Mouse (Mus musculus): Measurements from ENCODE around the gene Adgrl3. TPM values are rescaled to one million over a fixed set of nuclear protein-coding genes. Genes with fewer than 3 reads are reported as not detected.

Gene Adgrl3
- 11.2 and 11.9 TPM in 2 replicates for polyA plus RNA-seq (2016; fragmentation: Nextera tagmentation; extraction: Ambion mirVana)

DNA sequence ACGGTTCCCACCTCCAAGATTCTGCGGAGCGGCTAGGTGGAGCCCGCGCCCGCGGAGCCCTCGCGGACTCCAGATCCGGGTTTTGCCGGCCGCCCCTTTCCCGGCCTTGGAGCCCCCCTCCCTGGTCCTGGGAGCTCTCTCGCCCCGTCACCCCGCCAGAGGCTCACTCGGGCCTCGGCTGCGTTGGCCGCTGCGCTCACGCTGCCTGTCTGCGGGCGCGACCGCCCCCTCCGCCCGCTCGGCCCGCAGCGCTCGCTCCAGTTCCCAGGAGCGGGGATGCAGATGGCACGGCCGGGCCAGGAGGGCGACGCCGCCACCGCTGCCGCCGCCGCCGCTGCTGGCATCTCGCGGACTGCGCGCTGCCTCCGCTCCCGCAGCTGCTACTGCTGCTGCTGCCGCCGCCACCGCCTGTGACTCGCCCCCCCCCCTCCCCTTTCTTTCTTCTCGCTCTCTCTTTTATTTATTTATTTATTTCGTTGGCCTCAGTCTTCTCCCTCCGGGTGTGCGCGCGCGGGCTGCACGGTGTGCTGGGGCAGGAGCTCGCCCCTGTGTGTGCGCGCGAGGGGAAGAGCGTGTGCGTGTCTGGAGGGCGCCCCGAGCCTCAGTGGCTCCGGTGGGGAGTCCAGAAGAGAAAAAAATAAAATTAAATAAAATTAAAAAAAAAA, at the start of gene Adgrl3:
Gene Adgrl3 (plus strand): TSS at position 549 of the 665 bp plus-strand sequence.
- peak; percentile 92 for DNase-seq (ENCODE audit: low spot score)
- Histone ChIP-seq H3K27me3 (replicated peaks; ENCODE audit: low read depth, poor library complexity, severe bottlenecking) (peaks cover 32% of the 10 kb centered on the region), H3K9me3 (no peaks in the 10 kb centered on the region), H3K36me3 (replicated peaks) (no peaks in the 10 kb centered on the region), H3K4me3 (peak within 1 kb of the TSS; percentile 83), H3K4me1 (peaks cover 36% of the 10 kb centered on the region), H3K27ac (replicated peaks) (peak within 1 kb of the TSS; percentile 96)
- WGBS = under 1% methylated on average over 69 of the region's 70 CpGs

DNA sequence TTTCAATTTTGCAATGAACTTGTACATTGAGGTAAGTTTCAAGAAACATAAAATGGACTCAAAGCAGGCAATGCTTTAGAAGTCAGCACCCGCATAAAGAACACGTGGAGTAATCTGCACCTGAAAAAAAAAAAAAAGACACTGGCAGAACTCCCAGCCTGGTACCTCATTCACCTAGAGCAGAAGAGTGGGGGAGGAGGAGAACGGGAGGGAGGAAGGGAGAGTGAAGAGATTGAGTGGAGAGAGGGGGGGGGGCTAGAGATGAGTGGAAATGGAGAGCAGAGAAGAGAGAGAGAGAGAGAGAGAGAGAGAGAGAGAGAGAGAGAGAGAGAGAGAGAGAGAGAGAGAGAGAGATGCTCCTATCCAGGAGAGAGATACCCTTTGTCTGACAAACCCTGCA, 772 bp upstream of the Adgrl3 start:
- H3K4me3 ChIP-seq = peak overlapping the region; percentile 83
- H3K9me3 ChIP-seq = no peaks in the 10 kb centered on the region
- H3K4me1 ChIP-seq = peaks cover 33% of the 10 kb centered on the region
- no peaks in the 10 kb centered on the region for H3K36me3 ChIP-seq (replicated peaks)
- peaks cover 27% of the 10 kb centered on the region for H3K27me3 ChIP-seq (replicated peaks; ENCODE audit: low read depth, poor library complexity, severe bottlenecking)
- WGBS = 3% methylated on average over 3 of the region's 3 CpGs
- DNase-seq (ENCODE audit: low spot score) = no peak
- H3K27ac ChIP-seq (replicated peaks) = peak overlapping the region; percentile 96

DNA sequence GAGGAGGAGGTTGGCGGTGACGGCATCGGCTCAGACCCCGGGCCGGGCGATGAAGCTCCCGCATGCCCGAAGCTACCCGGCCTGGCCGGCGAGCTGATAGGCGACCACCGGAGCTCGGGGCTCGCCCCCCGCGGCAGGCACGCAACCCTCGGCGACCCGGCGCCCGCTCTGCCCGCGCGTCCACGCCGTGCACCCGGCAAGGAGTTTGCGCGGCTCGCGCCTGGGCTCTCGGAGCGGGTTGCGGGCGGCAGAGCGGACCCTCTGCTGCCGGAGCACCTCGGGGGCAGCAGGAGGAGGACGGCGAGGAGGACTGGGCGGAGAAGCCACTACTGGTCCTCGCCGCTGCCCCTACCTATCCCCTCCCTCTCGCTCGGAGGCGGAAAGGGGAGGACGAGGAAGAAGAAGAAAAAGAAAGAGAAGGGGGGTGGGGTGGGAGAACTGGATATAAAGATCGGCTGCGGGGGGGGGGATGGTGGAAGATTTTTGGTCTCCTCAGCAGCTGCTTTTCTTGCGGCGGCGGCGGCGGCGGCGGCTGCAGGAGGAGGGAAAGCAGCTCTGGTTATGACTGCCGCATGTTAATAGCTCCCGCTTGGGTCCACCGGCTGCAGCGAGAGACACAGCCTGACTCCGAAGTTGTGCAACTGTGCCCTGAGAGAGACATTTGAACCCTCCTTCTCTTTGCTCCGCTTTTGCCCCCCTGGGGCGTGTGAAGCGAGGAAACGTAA, 505 bp downstream of the Adgrl3 start:
- Histone ChIP-seq H3K27ac (replicated peaks) (peak overlapping the region; percentile 96), H3K4me1 (peaks cover 36% of the 10 kb centered on the region), H3K36me3 (replicated peaks) (no peaks in the 10 kb centered on the region), H3K4me3 (peak overlapping the region; percentile 83), H3K9me3 (no peaks in the 10 kb centered on the region), H3K27me3 (replicated peaks; ENCODE audit: low read depth, poor library complexity, severe bottlenecking) (peaks cover 38% of the 10 kb centered on the region)
- WGBS = under 1% methylated on average over 66 of the region's 67 CpGs
- DNase-seq (ENCODE audit: low spot score) = peak; percentile 84

DNA sequence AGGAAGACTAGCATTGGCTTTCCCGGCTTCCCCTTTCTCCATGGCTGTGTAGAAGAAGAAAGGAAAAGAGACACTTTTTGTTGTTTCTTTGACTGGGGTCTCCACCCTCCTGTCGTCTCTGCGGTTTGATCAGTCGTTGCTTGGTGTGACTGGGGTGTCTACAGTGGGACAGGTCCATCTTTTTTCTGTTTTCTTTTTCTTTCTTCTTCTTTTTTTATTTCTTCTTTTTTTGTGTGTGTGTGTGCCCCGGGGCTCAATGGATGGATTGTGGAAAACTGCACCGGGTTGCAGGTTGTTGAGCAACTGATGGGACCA, 1.0 kb downstream of the Adgrl3 start:
- Histone ChIP-seq H3K27ac (replicated peaks) (peak overlapping the region; percentile 96), H3K36me3 (replicated peaks) (no peaks in the 10 kb centered on the region), H3K4me3 (peak overlapping the region; percentile 83), H3K27me3 (replicated peaks; ENCODE audit: low read depth, poor library complexity, severe bottlenecking) (peaks cover 43% of the 10 kb centered on the region), H3K4me1 (peaks cover 36% of the 10 kb centered on the region), H3K9me3 (no peaks in the 10 kb centered on the region)
- no peak for DNase-seq (ENCODE audit: low spot score)
- 0% methylated on average over 6 of the region's 6 CpGs for WGBS

DNA sequence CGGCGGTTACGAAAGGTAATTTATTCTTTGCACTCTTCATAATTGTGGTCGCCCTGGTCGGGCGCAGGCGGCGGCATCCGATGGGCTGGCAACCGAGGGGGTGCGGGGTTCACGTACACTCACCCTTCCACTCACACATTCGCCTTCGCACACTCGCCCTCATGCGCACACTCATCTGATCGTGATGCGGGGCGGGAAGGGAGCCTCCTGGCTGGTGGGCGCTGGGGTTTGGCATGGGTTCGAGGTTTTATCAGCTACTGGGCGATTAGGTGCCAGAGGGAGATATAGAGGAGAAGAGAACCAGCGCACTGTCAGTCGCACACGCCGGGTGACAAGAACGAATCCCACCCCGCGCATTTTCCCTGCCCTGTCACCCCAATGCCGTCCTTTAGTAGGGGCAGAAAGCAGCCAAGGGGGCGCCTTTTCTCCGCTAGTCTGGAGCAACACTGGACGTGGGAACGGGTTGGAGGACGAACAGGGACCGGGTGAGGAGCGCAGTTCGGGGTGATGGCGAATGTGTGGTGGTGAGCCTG, 1.5 kb downstream of the Adgrl3 start:
- H3K4me1 ChIP-seq = peaks cover 36% of the 10 kb centered on the region
- H3K27ac ChIP-seq (replicated peaks) = peak overlapping the region; percentile 96
- no peak for DNase-seq (ENCODE audit: low spot score)
- peak overlapping the region; percentile 83 for H3K4me3 ChIP-seq
- no peaks in the 10 kb centered on the region for H3K36me3 ChIP-seq (replicated peaks)
- WGBS = under 1% methylated on average over 39 of the region's 39 CpGs
- no peaks in the 10 kb centered on the region for H3K9me3 ChIP-seq
- H3K27me3 ChIP-seq (replicated peaks; ENCODE audit: low read depth, poor library complexity, severe bottlenecking) = peaks cover 44% of the 10 kb centered on the region

DNA sequence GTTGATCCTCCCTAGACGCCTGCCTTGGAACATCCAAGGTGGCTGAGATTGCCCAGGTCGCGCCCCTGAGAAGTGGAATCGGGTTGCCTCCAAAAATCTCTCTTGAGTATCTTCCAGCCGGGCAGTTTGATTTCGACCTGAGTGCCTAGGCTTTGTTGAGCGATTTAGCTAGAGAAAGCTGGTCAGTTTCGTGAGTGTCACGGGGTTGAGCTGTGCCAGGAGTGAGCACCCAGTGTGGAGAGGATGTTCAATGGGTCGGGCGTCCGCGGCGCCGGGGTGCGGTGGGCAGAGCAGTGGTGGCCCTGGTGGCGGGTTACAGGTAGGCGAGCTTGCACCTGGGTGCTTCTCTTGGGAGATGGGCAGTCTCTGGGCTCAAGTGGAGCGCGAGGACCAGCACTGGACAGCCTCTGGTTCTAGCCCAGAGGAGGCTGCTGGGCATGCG, 1.9 kb downstream of the Adgrl3 start:
- Histone ChIP-seq H3K36me3 (replicated peaks) (no peaks in the 10 kb centered on the region), H3K9me3 (no peaks in the 10 kb centered on the region), H3K4me3 (peak overlapping the region; percentile 83), H3K27me3 (replicated peaks; ENCODE audit: low read depth, poor library complexity, severe bottlenecking) (peaks cover 44% of the 10 kb centered on the region), H3K27ac (replicated peaks) (peak overlapping the region; percentile 96), H3K4me1 (peaks cover 36% of the 10 kb centered on the region)
- peak; percentile 62 for DNase-seq (ENCODE audit: low spot score)
- under 1% methylated on average over 21 of the region's 21 CpGs for WGBS

- Histone ChIP-seq H3K27me3 (replicated peaks; ENCODE audit: low read depth, poor library complexity, severe bottlenecking) (peaks cover 44% of the 10 kb centered on the region), H3K4me1 (peaks cover 36% of the 10 kb centered on the region), H3K36me3 (replicated peaks) (no peaks in the 10 kb centered on the region), H3K4me3 (peak overlapping the region; percentile 83), H3K27ac (replicated peaks) (peak overlapping the region; percentile 96), H3K9me3 (no peaks in the 10 kb centered on the region)
- WGBS = 1% methylated on average over 24 of the region's 24 CpGs
- peak; percentile 56 for DNase-seq (ENCODE audit: low spot score)
Measured at GRCm38 (mm10) chr5:81022306-81023071, 2.6 kb downstream of the Adgrl3 start.

GRCm38 (mm10) chr5:81023923-81024715, 4.2 kb downstream of the Adgrl3 start:
- peak; percentile 12 for DNase-seq (ENCODE audit: low spot score)
- WGBS = 47% methylated on average over 17 of the region's 17 CpGs
- Histone ChIP-seq H3K9me3 (no peaks in the 10 kb centered on the region), H3K27ac (replicated peaks) (no peak overlapping the region), H3K4me3 (no peak overlapping the region), H3K27me3 (replicated peaks; ENCODE audit: low read depth, poor library complexity, severe bottlenecking) (peaks cover 44% of the 10 kb centered on the region), H3K36me3 (replicated peaks) (no peaks in the 10 kb centered on the region), H3K4me1 (peaks cover 42% of the 10 kb centered on the region)

GRCm38 (mm10) chr5:81028875-81029274, 8.9 kb downstream of the Adgrl3 start:
- peaks cover 21% of the 10 kb centered on the region for H3K27me3 ChIP-seq (replicated peaks; ENCODE audit: low read depth, poor library complexity, severe bottlenecking)
- no peaks in the 10 kb centered on the region for H3K36me3 ChIP-seq (replicated peaks)
- DNase-seq (ENCODE audit: low spot score) = peak; percentile 10
- H3K9me3 ChIP-seq = no peaks in the 10 kb centered on the region
- H3K4me3 ChIP-seq = no peak overlapping the region
- H3K27ac ChIP-seq (replicated peaks) = no peak overlapping the region
- WGBS = 13% methylated on average over 2 of the region's 2 CpGs
- peaks cover 17% of the 10 kb centered on the region for H3K4me1 ChIP-seq

DNA sequence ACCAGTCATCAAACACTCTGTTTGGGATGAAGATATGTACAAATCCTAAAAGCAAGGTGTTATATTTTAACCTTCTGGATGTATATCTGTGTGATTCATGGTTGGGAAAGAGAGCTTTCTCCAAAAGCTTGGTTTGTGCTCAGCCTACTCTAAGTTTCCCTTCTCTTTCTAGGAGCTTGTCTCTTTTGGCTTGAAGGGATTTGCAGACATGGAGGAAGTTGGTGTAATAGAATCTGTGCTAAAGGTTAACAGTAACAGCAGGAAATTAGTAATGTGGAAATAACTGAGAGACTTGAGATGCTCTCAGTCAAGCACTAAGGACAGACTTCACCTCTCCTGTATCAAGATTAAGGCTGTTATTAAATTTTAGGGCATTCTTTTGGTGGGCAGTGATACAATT, 17.2 kb downstream of the Adgrl3 start:
- Histone ChIP-seq H3K36me3 (replicated peaks) (no peaks in the 10 kb centered on the region), H3K4me1 (peaks cover 8% of the 10 kb centered on the region), H3K27ac (replicated peaks) (no peak overlapping the region), H3K9me3 (no peaks in the 10 kb centered on the region), H3K27me3 (replicated peaks; ENCODE audit: low read depth, poor library complexity, severe bottlenecking) (no peaks in the 10 kb centered on the region), H3K4me3 (no peak overlapping the region)
- DNase-seq (ENCODE audit: low spot score) = no peak

DNA sequence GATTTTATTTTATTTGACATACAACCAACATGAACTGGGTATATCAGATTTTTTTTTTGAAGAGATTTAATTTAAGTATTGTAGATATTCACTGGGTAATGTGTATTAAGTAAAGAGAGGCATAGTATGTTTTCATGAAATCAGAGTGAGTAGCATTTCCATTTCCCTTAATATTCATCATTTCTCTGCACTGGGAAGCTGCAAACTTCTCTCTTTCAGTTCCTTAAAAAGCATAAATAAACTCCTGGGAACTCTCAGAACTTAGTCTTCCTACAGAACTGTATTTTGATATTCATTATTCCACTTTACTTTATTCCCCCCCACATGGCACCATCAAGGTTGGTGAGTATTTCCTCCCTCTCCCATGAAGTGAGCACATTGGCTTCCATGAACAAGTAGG, 23.9 kb downstream of the Adgrl3 start:
- H3K9me3 ChIP-seq = no peaks in the 10 kb centered on the region
- H3K4me1 ChIP-seq = peaks cover 8% of the 10 kb centered on the region
- H3K4me3 ChIP-seq = no peak overlapping the region
- H3K27me3 ChIP-seq (replicated peaks; ENCODE audit: low read depth, poor library complexity, severe bottlenecking) = no peaks in the 10 kb centered on the region
- no peak for DNase-seq (ENCODE audit: low spot score)
- no peaks in the 10 kb centered on the region for H3K36me3 ChIP-seq (replicated peaks)
- H3K27ac ChIP-seq (replicated peaks) = no peak overlapping the region

GRCm38 (mm10) chr5:81046128-81046527, 26.2 kb downstream of the Adgrl3 start:
- Histone ChIP-seq H3K4me1 (no peaks in the 10 kb centered on the region), H3K27ac (replicated peaks) (no peak overlapping the region), H3K9me3 (no peaks in the 10 kb centered on the region), H3K27me3 (replicated peaks; ENCODE audit: low read depth, poor library complexity, severe bottlenecking) (no peaks in the 10 kb centered on the region), H3K4me3 (no peak overlapping the region), H3K36me3 (replicated peaks) (no peaks in the 10 kb centered on the region)
- WGBS = 87% methylated on average over 4 of the region's 4 CpGs
- DNase-seq (ENCODE audit: low spot score) = no peak
